Mouse (Mus musculus) liver, embryonic 14.5 days (tissue): ENCODE results near the gene Dmxl2.

Source experiments
- CTCF ChIP-seq: IDR thresholded peaks from 2 replicates; pipeline ENCODE4 v1.5.1; 2016; ENCODE audit warnings: antibody characterized with exemption, low read depth, control low read depth
- EP300 ChIP-seq: IDR thresholded peaks from 2 replicates; pipeline ENCODE4 v1.6.1; 2016; ENCODE audit warnings: antibody characterized with exemption, low read depth

DNA sequence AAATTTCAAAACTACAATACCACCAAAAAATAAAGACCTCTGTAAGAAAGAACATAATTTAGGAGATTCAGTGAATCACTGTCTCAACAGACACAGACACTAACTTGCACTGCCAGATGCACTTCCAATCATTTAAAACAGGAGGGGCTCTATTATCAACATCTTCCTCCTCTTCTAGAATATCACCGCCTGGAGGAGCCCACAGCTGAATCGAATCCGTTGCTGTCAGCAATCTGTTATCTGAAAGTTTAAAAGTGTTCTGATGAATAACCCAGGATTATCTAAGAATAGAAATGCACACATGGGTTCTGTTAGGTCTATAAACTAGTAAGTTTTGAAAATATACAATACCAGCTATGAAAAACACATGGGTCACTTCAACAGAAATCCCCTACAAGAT, 28.6 kb downstream of the Dmxl2 start:
- no peak for TF ChIP-seq CTCF
- TF ChIP-seq EP300, result no peak
